Mouse (Mus musculus) left cerebral cortex, postnatal 14 days (tissue): ENCODE measurements around the gene Tspan4. TPM values are rescaled to one million over a fixed set of nuclear protein-coding genes. Genes with fewer than 3 reads are reported as not detected.
"Not testable (repeated sequence)": the region's sequence is repeated elsewhere in the genome, so short reads cannot be mapped to it uniquely, and the experiment has no call there.

ENCODE experiments used
- DNase-seq, 2 experiments: peaks; one replicate each; pipeline ENCODE4 v3.0.0; 2021 to 2022; ENCODE audit warnings: low spot score in 2 of 2, mixed read lengths in 1 of 2
- intact Hi-C: fragments of 180-260 bp; cut with DNase I; formaldehyde crosslinking; loops from one replicate; pipeline ENCODE4 v1.15.1; 2025
- total RNA-seq, 2 experiments: library from RNA; stranded (reverse); gene quantifications; 2 replicates each; pipeline ENCODE4 v1.2.3; 2021

Tspan4 gene
- total RNA-seq, 2 experiments from 2014 or later = 23.2 to 23.7 TPM

- peak; percentile 82 to 86 for DNase-seq
- intact Hi-C loops = no loop called here
Observed at GRCm38 (mm10) chr7:141437178-141438120, 37.6 kb upstream of the Tspan4 start, which contains the start of gene Slc25a22. Gene Slc25a22, minus strand, starts transcription at chr7:141437892.

- DNase-seq = no peak
- intact Hi-C loops = no loop called here
Observed at GRCm38 (mm10) chr7:141438201-141438968, 36.7 kb upstream of the Tspan4 start.

- intact Hi-C loops = no loop called here
- no peak for DNase-seq
Observed at GRCm38 (mm10) chr7:141439140-141439679, 35.8 kb upstream of the Tspan4 start.

- intact Hi-C loops = no loop called here
- DNase-seq = no peak
Observed at GRCm38 (mm10) chr7:141439811-141440210, 35.2 kb upstream of the Tspan4 start.

- DNase-seq = peak; percentile 61 to 66
- intact Hi-C loops = no loop called here
Observed at GRCm38 (mm10) chr7:141440613-141441012, 34.4 kb upstream of the Tspan4 start.

GRCm38 (mm10) chr7:141441460-141441859 is 33.6 kb upstream of the Tspan4 start:
- DNase-seq = no peak
- intact Hi-C loops = no loop called here

- no peak for DNase-seq
- intact Hi-C loops = no loop called here
Observed at GRCm38 (mm10) chr7:141442199-141442598, 32.8 kb upstream of the Tspan4 start.

- intact Hi-C loops = no loop called here
- no peak for DNase-seq
Observed at GRCm38 (mm10) chr7:141443081-141443821, 31.8 kb upstream of the Tspan4 start.

- intact Hi-C loops = no loop called here
- no peak for DNase-seq
Observed at GRCm38 (mm10) chr7:141443828-141444237, 31.2 kb upstream of the Tspan4 start, which contains the start of gene Pidd1. Gene Pidd1, minus strand, starts transcription at chr7:141444025.

- DNase-seq, intact Hi-C loops: not testable (repeated sequence)
Observed at GRCm38 (mm10) chr7:141446374-141446773, 28.7 kb upstream of the Tspan4 start.

- peak; percentile 93 to 94 for DNase-seq
- intact Hi-C loops = no loop called here
Observed at GRCm38 (mm10) chr7:141447110-141447991, 27.7 kb upstream of the Tspan4 start, which contains the start of gene Rplp2. Gene Rplp2, plus strand, starts transcription at chr7:141447370.

GRCm38 (mm10) chr7:141451928-141452327 is 23.1 kb upstream of the Tspan4 start:
- intact Hi-C loops = no loop called here
- no peak for DNase-seq

- DNase-seq = no peak
- intact Hi-C loops = no loop called here
Observed at GRCm38 (mm10) chr7:141453636-141454035, 21.4 kb upstream of the Tspan4 start.

- DNase-seq = peak; percentile 93 to 95
- intact Hi-C loops = no loop called here
Observed at GRCm38 (mm10) chr7:141454967-141455551, 20.0 kb upstream of the Tspan4 start, which contains the start of gene Pnpla2. Gene Pnpla2, plus strand, starts transcription at chr7:141455198.

- DNase-seq = peak; percentile 52 to 79
- intact Hi-C loops = no loop called here
Observed at GRCm38 (mm10) chr7:141455610-141456314, 19.3 kb upstream of the Tspan4 start.

GRCm38 (mm10) chr7:141456739-141457138 is 18.3 kb upstream of the Tspan4 start:
- intact Hi-C loops = no loop called here
- no peak for DNase-seq

GRCm38 (mm10) chr7:141457236-141457635 is 17.8 kb upstream of the Tspan4 start:
- intact Hi-C loops = no loop called here
- no peak for DNase-seq
